Mouse (Mus musculus) olfactory bulb, adult 2 months (tissue): ENCODE results near the gene Sgms2.

Experiments used
- CTCF ChIP-seq: fragments of 200-500 bp; IDR thresholded peaks from 2 replicates; pipeline ENCODE4 v1.5.1; 2012; ENCODE audit warnings: low read depth, mild to moderate bottlenecking, low read length, moderate library complexity; ENCODE audit not compliant: insufficient read depth
- POLR2A ChIP-seq: fragments of 200-500 bp; IDR thresholded peaks from 2 replicates; pipeline ENCODE4 v1.6.1; 2012; ENCODE audit warnings: mild to moderate bottlenecking, low read depth, low read length, moderate library complexity; ENCODE audit not compliant: insufficient read depth

GRCm38 (mm10) chr3:131356026-131356425, 135.2 kb downstream of the Sgms2 start:
- TF ChIP-seq CTCF = no peak
- no peak for TF ChIP-seq POLR2A
